In genomic region chr1:135725936-135726335, GRCm38 (mm10) we compare ENCODE assay signal across 10 mouse cellular contexts. TPM values are rescaled to one million over a fixed set of nuclear protein-coding genes. Genes with fewer than 3 reads are reported as not detected.
A peak's percentile ranks its signal among the peaks of the same experiment; 100 is the strongest.
DNase-seq lines count a peak whose midpoint lies in the region; ATAC-seq and TF ChIP-seq lines count a peak whose summit lies in the region.
"Had no signal": no experiment of that assay in that cellular context is flagged by ENCODE, and none has a peak within 500 bp of the region (broad histone marks: within the 10 kb centered on the region; RNA-seq: fewer than 3 reads in every experiment).

No protein-coding gene starts in this region.

- TF ChIP-seq CTCF in gastrocnemius, adult 2 months (IDR thresholded peaks at IDR 0.05), result no peak

- no peaks in the 10 kb centered on the region for H3K27me3 ChIP-seq in heart, embryonic 13.5 days (replicated peaks)
- no peaks in the 10 kb centered on the region for H3K27me3 ChIP-seq in lung, embryonic 15.5 days
- H3K27me3 ChIP-seq in hindbrain, embryonic 14.5 days (ENCODE audit: control insufficient read depth, insufficient read depth, low read length), result no peaks in the 10 kb centered on the region

- H3K4me2 ChIP-seq in heart, embryonic 13.5 days, result no peak overlapping the region
- no peak overlapping the region for H3K4me2 ChIP-seq in lung, embryonic 15.5 days
- no peak overlapping the region for H3K4me2 ChIP-seq in hindbrain, embryonic 14.5 days (replicated peaks)

- peak overlapping the region; percentile 41 for H3K27ac ChIP-seq in gastrocnemius, adult 2 months
- peak overlapping the region; percentile 39; the same call in 1 of the 2 replicates for H3K27ac ChIP-seq in heart, embryonic 13.5 days (replicated peaks)
- H3K27ac ChIP-seq in lung, embryonic 15.5 days, result peak overlapping the region; percentile 7
- no peak overlapping the region for H3K27ac ChIP-seq in hindbrain, embryonic 14.5 days
- H3K27ac ChIP-seq: left cerebral cortex, adult 2 months had no signal

- no peaks in the 10 kb centered on the region for H3K36me3 ChIP-seq in heart, embryonic 13.5 days
- H3K36me3 ChIP-seq in lung, embryonic 15.5 days, result no peaks in the 10 kb centered on the region
- H3K36me3 ChIP-seq in hindbrain, embryonic 14.5 days (replicated peaks; ENCODE audit: control insufficient read depth, insufficient read depth), result no peaks in the 10 kb centered on the region

- H3K4me3 ChIP-seq in gastrocnemius, adult 2 months, result no peak overlapping the region
- no peak overlapping the region for H3K4me3 ChIP-seq in heart, embryonic 13.5 days
- no peak overlapping the region for H3K4me3 ChIP-seq in lung, embryonic 15.5 days
- H3K4me3 ChIP-seq in hindbrain, embryonic 14.5 days (replicated peaks; ENCODE audit: low read length), result no peak overlapping the region
- H3K4me3 ChIP-seq: left cerebral cortex, adult 2 months had no signal

- no peak for DNase-seq in gastrocnemius, adult 2 months
- no peak for DNase-seq in gastrocnemius, postnatal 36 days
- DNase-seq in 416B (ENCODE audit: low read depth), result peak; percentile 82
- no peak for DNase-seq in ovary, postnatal 36 days (ENCODE audit: low spot score)
- DNase-seq in adrenal gland, postnatal 10 days, result no peak
- DNase-seq in hindbrain, embryonic 14.5 days (ENCODE audit: low spot score), result no peak
- DNase-seq: embryo, embryonic 11 days had no signal

- no peak overlapping the region for H3K9ac ChIP-seq in heart, embryonic 13.5 days
- no peak overlapping the region for H3K9ac ChIP-seq in lung, embryonic 15.5 days
- no peak overlapping the region for H3K9ac ChIP-seq in hindbrain, embryonic 14.5 days

- no peaks in the 10 kb centered on the region for H3K9me3 ChIP-seq in heart, embryonic 13.5 days
- no peaks in the 10 kb centered on the region for H3K9me3 ChIP-seq in lung, embryonic 15.5 days
- no peaks in the 10 kb centered on the region for H3K9me3 ChIP-seq in hindbrain, embryonic 14.5 days (ENCODE audit: control insufficient read depth, low read length)

- WGBS in heart, embryonic 13.5 days, result 33% methylated on average over 7 of the region's 7 CpGs
- 26% methylated on average over 7 of the region's 7 CpGs for WGBS in lung, embryonic 15.5 days
- WGBS in hindbrain, embryonic 14.5 days, result 64% methylated on average over 7 of the region's 7 CpGs

- no peak for ATAC-seq in heart, embryonic 13.5 days (ENCODE audit: extremely low read depth, insufficient number of reproducible peaks, low FRiP score, low TSS enrichment)
- no peak for ATAC-seq in lung, embryonic 15.5 days (ENCODE audit: borderline replicate concordance, extremely low read depth, low FRiP score, low TSS enrichment)
- no peak for ATAC-seq in hindbrain, embryonic 14.5 days (ENCODE audit: low FRiP score)

- intact Hi-C loops in gastrocnemius, adult 2 months (cut with DNase I), result no loop called here
- intact Hi-C loops in gastrocnemius, postnatal 36 days (cut with DNase I), result no loop called here

- peaks cover 41% of the 10 kb centered on the region for H3K4me1 ChIP-seq in heart, embryonic 13.5 days
- peaks cover 30% of the 10 kb centered on the region for H3K4me1 ChIP-seq in lung, embryonic 15.5 days
- H3K4me1 ChIP-seq in hindbrain, embryonic 14.5 days (replicated peaks; ENCODE audit: control insufficient read depth, insufficient read depth, low read length), result peaks cover 8% of the 10 kb centered on the region

RNA-seq across cellular contexts. Expression of gene Csrp1, which starts 6.1 kb away (rescaled TPM):
- 10 to 100 TPM; 18.9 to 25.0 TPM for total RNA-seq in gastrocnemius, adult 2 months (2021)
- total RNA-seq in gastrocnemius, postnatal 36 days (2021), result 10 to 100 TPM; 18.1 to 22.8 TPM
- 207 and 208 TPM in 2 replicates for polyA plus RNA-seq in heart, embryonic 13.5 days (2015; fragmentation: Nextera tagmentation; extraction: Ambion mirVana)
- polyA plus RNA-seq in lung, embryonic 15.5 days (2015; fragmentation: Nextera tagmentation; extraction: Ambion mirVana), result 275 and 280 TPM in 2 replicates
- total RNA-seq in adrenal gland, postnatal 10 days (2021), result 10 to 100 TPM; 94.9 to 97.9 TPM
- polyA plus RNA-seq in hindbrain, embryonic 14.5 days (2014; fragmentation: Nextera tagmentation; extraction: Ambion mirVana), result 21.7 and 22.1 TPM in 2 replicates

RNA-seq across cellular contexts. Expression of gene Phlda3, which starts 40.0 kb away (rescaled TPM):
- 100 to 1,000 TPM in 1 of 2 experiments, 10 to 100 TPM in 1; 78.0 to 140 TPM for total RNA-seq in gastrocnemius, adult 2 months (2021)
- total RNA-seq in gastrocnemius, postnatal 36 days (2021), result 100 to 1,000 TPM; 108 to 122 TPM
- polyA plus RNA-seq in heart, embryonic 13.5 days (2015; fragmentation: Nextera tagmentation; extraction: Ambion mirVana), result 67.1 and 75.3 TPM in 2 replicates
- 79.9 and 80.0 TPM in 2 replicates for polyA plus RNA-seq in lung, embryonic 15.5 days (2015; fragmentation: Nextera tagmentation; extraction: Ambion mirVana)
- 10 to 100 TPM; 42.9 to 82.7 TPM for total RNA-seq in adrenal gland, postnatal 10 days (2021)
- 38.5 and 38.7 TPM in 2 replicates for polyA plus RNA-seq in hindbrain, embryonic 14.5 days (2014; fragmentation: Nextera tagmentation; extraction: Ambion mirVana)

RNA-seq across cellular contexts. Expression of gene Tnni1, which starts 53.3 kb away (rescaled TPM):
- 100 to 1,000 TPM; 184 to 604 TPM for total RNA-seq in gastrocnemius, adult 2 months (2021)
- 100 to 1,000 TPM in 1 of 2 experiments, 10 to 100 TPM in 1; 69.4 to 433 TPM for total RNA-seq in gastrocnemius, postnatal 36 days (2021)
- polyA plus RNA-seq in heart, embryonic 13.5 days (2015; fragmentation: Nextera tagmentation; extraction: Ambion mirVana), result 3,602 and 4,207 TPM in 2 replicates
- polyA plus RNA-seq in lung, embryonic 15.5 days (2015; fragmentation: Nextera tagmentation; extraction: Ambion mirVana), result 97.5 and 117 TPM in 2 replicates
- 10 to 100 TPM in 1 of 2 experiments, 1 to 10 TPM in 1; 7.7 to 41.7 TPM for total RNA-seq in adrenal gland, postnatal 10 days (2021)
- polyA plus RNA-seq in hindbrain, embryonic 14.5 days (2014; fragmentation: Nextera tagmentation; extraction: Ambion mirVana), result 0.47 and 1.7 TPM in 2 replicates
